Mouse (Mus musculus): ENCODE measurements at regions not wholly inside any gene's neighbourhood (a gene's known extent, or its start where the extent isn't known, plus 50 kb on each side); places are given as distances from the start of the nearest gene placed in this dataset.

GRCm38 (mm10) chr19:14873986-14874385 is 276.1 kb upstream of the Tle4 start:
- TF ChIP-seq CTCF (IDR thresholded peaks at IDR 0.05; ENCODE audit: low read depth) = no peak
- no peak for TF ChIP-seq EP300 (optimal IDR thresholded peaks at IDR 0.05)

All from stomach, postnatal 0 days (tissue).